Mouse (Mus musculus) cerebellum, postnatal 4 days (tissue): ENCODE data around the gene Capn11.

ENCODE experiments used
- DNase-seq, 2 experiments: peaks; one replicate each; pipeline ENCODE4 v3.0.0; 2022; ENCODE audit warnings: low spot score in 2 of 2, mixed read lengths in 1 of 2

The Capn11 gene

GRCm38 (mm10) chr17:45582715-45583355, 76.3 kb downstream of the Capn11 start:
- no peak for DNase-seq

GRCm38 (mm10) chr17:45582188-45582587, 76.9 kb downstream of the Capn11 start:
- no peak for DNase-seq

- DNase-seq = peak in 1 of 2 experiments; percentile 72
These were observed 77.5 kb downstream of the Capn11 start for GRCm38 (mm10) chr17:45581567-45581983.

- DNase-seq = no peak
These were observed 78.1 kb downstream of the Capn11 start for GRCm38 (mm10) chr17:45580958-45581477.
